Mouse (Mus musculus) megakaryocyte-erythroid progenitor cell, adult 5-6 weeks (primary cell): ENCODE results near the gene Pde1c. TPM values are rescaled to one million over a fixed set of nuclear protein-coding genes. Genes with fewer than 3 reads are reported as not detected.

Source experiments
- ATAC-seq: replicated peaks from 2 replicates; pipeline ENCODE4 v1.8.0; 2016; ENCODE audit warnings: mild to moderate bottlenecking, inconsistent platforms; ENCODE audit not compliant: severe bottlenecking, poor library complexity, low FRiP score, low TSS enrichment
- total RNA-seq, 2 experiments: library from RNA; stranded (forward) in 1 of 2; stranded (reverse) in 1 of 2; fragments of 200-1000, 215-1000 nt in 1 of 2; fragments of >200 nt in 1 of 2; fragmentation: Nextera tagmentation in 1 of 2; gene quantifications; 2 replicates each; pipeline ENCODE4 v1.2.3; 2014 to 2017

The Pde1c gene
- total RNA-seq, 2 experiments from 2014 or later: 0.96 TPM; not detected in 1

DNA sequence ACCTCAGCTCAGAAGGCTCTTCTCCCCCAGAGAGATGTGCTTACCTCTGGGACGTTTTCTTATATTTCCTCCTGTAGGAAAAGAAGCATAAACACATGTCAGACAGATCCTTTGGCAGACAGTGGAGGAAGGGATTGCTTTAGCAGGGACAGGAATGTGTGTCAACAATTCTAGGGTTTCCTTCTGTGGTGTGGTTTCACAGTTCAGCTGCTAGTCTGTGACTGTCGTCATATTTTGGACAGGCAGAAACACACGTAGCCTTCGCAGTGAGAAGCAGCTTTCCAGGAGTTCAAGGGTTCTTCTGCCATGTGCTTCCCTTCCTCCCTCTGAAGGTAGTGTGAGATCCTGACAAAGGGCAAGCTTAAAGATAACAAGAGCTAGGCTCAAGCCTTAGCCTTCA is 223.8 kb downstream of the Pde1c start:
- ATAC-seq: no peak

DNA sequence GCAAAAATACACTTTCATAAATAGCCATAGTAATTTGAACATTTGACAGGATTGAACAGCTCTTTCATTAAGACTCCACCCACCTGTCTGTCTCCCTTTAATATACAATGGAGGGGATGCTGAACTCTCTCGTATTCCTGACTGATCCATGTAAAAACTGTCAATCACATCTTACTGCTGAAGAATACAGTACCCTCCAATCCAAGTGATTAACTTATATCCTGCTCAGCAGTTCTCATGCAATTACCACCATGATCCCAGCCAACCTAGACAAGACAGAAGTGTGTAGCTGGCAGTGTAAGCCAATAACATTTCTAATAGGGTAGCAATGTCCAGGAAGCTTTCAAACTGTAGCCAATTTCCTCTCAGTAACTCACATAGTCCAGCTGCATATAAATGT is 226.9 kb downstream of the Pde1c start:
- ATAC-seq: no peak

DNA sequence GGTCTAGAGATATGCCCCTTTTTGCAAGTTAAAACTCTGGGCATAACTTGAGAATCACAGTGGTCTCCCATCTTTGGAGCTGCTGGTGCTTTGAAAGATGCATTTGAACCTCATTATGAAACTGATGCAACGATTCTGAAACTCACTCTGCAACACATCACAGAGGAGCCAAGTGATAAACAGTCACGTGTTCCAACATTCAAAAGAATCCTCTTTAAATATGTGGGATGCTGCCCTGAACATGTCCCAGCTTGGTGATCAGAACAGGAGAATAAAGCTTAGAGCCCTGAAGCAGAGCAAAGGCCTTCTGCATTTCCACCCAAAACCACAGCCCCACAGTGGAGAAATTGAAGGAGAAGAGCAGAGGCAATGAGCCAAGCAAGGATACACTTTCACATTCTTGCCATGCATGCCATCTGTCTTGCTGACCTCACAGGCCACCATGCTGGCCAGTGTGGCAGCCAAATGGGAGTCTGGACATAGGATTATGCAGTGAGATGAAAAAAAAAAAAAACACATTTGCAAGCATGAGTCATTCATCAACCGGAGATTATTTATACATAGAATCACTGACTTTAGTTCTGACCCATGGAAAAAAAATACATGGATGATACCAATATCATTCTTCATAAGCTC is 233.0 kb downstream of the Pde1c start:
- no peak for ATAC-seq

DNA sequence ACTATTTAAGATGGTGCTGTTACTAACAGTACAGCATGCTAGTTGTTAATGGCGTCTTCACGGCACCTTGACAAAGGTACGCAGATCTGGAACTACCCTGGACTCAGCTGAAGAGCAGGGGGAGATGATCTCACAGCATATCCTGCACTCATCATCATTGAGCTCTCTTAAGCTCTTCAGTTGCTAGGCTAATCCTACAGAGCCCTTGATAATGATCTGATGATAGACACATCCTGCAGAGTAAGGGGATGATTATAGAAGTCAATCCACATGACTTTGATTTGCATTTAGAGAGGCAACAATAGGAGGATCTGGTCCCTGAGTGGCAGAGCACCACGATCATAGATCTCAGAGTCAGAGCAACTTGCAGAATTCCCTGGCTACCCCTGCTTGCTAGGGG is 236.8 kb downstream of the Pde1c start:
- ATAC-seq: no peak

DNA sequence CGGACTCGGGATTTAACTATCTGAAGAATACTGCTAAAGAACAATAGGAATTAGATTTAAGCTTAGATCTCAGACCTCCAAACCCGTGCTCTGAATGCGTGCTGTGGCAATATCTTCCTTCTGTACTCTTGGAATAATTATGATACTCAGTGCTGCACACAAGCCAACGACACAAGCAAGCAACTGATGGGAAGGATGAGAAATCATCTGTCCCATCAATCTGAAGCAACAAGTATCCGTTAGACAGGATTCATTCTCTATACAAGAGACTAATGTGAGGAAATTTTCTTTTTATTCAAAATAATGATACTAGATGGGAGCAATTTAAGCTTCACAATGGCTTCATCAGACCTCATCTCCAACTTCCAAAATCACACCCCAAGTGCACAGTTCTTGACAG is 237.5 kb downstream of the Pde1c start:
- no peak for ATAC-seq

DNA sequence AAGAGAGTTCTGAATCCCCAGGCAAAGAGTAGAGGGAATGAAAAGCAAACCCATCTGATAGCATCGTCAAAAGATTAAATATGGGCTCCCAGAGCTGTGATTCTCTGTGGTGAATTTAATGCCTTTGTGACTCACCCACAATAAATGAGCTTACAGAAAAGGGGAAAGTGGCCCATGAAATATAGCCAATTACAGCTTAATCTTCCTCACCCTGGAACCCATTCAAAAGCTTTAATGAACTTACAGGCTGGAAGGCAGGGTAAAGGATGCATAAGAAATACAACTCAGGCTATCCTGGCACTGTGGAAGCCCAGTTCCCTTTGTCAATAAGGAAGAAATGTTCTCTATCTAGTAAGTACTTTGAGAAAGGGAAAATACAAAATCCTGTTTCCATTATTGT is 240.8 kb downstream of the Pde1c start:
- ATAC-seq: no peak

DNA sequence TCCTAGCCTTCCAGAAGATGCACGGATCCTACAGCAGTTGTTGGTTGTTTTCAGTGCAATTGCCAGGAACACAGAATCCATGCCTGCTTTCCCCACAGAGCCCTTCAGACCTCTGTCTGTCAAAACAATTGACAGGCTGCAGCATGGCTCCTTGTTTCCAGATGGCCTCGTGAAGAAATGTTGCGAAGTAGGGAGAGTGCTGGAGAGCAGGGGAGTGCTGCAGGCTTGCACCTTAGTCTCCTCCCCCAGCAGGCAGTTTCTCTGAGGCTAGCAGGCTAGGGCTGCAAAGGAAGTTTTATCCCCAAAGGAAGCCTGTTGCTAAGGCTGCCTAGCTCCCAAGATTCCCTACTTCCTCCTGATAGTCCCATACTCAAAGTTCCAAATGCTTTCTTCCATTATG is 246.1 kb downstream of the Pde1c start:
- no peak for ATAC-seq

DNA sequence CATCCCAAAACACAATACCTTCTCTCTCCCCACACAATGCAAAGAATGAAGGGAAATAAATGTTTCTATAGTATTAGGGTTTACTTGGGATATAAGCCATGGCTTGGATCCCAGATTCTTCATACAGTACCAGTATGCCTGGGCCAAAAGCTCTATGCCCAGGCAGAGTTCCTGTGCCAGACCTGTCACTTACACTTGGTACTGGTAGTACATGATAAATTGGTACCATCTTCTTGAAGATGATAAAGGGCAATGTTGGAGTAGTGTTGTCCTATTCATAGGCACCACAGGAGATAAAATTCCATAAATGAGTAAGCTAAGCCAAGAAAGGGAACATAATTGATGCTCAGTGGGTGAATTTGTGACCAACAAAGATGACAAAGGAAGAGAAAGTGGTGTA is 258.6 kb downstream of the Pde1c start:
- no peak for ATAC-seq

DNA sequence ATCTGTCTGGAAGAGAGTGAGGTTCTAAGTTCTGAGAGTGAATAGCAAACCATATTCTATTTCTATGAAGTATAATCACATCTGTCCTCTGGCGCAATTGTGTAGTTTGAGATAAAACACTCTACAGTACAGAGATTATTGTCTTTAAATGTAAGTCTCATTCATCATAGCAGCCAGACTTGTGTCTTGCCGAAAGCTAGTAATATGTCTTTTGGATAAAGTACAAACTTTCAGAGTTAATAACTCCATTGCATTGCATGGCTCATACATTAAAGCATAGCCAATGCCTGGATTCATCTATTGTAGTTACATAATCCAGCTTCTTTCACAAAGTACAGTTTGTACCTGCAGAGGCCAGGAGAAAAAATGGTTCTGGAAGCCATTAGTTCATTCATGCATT is 262.8 kb downstream of the Pde1c start:
- no peak for ATAC-seq

DNA sequence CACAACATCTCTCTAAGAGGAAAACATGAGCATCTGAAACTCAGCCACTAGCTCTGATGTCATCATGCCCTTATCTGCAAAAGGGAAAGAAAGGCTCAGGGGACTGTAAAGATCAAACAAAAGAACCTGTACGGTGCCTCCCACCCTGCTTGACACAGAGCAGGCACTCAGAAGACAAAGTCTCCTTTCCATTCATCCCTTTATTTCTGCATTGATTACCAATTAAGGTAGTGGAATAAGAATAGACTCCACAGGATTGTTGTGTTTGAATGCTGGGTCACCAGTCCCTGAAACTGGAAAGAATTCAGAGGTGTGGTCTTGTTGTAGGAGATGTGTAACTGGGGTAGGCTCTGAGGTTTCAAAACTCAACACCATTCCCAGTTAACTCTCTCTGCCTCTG is 276.7 kb downstream of the Pde1c start:
- ATAC-seq: no peak

DNA sequence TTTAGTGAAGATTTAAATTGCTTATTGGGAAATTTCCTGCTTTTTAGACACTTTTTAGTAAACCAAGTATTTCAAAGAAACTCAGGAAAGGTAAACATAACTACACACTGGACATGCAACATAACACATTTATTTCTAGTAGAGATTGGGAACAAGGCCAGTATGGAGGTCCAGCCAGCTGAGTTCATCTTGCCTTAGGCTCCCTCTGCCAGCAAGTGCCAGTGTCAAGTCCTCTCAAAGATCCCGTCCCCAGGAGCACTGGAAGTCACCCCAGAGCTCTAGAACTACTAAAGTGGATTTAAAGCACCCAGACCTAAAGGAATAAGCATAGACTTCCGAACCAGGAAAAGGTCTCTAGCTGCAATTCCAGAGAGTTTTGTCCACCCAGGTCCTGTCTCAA is 279.6 kb downstream of the Pde1c start:
- ATAC-seq: no peak

DNA sequence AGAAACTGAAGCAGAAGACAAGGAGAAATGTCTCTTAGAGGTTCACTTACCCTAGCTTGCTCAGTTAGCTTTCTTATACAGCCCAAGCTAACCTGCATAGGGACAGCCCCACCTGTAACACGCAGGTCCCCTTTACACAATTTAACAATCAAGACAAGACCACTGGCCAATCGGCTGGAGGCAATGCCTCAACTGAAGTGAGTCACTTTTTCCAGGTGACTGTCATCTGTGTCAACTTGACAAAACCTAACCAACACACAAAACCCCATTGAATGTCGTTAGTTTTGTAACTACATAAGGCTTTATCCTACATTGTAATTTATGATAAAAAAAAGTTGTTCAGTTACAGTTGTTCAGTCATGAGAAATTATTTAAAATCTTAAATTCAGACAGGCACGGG is 284.1 kb downstream of the Pde1c start:
- ATAC-seq: no peak

DNA sequence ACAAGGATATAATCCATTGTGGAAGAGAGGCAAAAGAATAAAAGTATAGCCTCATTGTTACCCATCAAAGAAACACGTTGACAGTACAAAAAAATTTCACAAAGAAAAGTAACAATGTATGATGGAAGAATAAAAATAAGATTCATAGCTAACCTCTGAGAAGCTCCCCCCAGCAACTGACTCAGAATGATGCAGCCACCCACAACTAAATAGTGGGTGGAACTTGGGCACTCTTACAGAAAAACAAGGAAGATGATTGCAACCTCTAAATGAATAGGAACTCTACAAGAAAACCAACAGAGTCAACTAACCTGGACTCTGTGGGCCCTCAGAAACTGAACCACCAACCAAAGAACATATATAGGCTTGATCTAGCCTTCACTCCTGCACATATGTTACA is 293.4 kb downstream of the Pde1c start:
- no peak for ATAC-seq

DNA sequence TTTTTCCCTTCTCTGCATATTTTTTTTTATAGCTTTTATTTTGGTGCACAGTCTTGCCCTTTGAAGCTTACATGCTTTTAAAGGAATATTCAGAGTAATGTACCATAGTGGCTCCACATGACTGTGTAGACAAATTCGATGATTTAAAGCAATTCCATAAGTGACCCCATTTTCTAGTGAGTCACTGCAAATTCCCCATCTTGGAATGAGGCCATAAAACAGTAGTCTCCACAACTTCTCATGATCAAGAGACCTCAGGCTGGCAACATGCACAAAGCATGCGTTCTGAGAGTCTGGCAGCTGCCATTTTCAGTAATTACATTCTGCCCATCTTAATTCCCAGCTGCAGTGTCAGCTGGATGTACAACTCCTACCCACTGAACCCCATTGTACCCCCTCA is 297.2 kb downstream of the Pde1c start:
- ATAC-seq: no peak

DNA sequence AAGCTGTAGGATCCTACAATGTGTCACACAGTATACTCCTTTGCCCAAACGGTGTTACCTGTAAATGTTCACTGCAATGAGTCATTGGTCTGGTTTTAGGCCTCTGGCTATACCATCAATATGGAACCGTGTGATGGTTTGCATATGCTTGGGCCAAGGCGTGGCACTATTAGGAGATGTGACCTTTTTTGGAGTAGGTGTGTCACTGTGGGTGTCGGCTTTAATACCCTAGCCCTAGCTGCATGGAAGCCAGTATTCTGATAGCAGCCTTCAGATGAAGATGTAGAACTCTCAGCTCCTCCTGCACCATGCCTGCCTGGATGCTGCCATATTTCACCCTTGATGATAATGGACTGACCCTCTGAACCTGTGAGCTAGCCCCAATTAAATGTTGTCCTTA is 304.4 kb downstream of the Pde1c start:
- ATAC-seq: no peak

DNA sequence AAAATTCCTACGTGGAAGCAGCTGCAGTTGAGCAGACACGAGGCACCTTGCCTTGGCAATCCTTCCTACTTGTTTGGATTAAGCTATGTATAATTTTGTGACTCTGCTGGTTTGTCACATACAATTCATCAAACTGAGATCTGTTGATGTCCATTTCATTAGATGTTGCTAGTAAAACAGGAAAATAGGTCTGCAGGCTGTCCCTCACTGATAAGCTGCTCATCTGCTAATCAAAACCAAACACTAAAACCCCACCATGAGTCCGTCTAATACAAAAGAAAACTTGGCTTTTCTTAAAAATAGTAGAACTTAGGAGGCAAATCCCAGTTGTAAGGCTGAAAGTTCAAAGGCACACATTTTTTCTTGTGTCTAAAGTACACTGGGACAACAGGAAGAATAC is 308.8 kb downstream of the Pde1c start:
- ATAC-seq: peak; percentile 85

DNA sequence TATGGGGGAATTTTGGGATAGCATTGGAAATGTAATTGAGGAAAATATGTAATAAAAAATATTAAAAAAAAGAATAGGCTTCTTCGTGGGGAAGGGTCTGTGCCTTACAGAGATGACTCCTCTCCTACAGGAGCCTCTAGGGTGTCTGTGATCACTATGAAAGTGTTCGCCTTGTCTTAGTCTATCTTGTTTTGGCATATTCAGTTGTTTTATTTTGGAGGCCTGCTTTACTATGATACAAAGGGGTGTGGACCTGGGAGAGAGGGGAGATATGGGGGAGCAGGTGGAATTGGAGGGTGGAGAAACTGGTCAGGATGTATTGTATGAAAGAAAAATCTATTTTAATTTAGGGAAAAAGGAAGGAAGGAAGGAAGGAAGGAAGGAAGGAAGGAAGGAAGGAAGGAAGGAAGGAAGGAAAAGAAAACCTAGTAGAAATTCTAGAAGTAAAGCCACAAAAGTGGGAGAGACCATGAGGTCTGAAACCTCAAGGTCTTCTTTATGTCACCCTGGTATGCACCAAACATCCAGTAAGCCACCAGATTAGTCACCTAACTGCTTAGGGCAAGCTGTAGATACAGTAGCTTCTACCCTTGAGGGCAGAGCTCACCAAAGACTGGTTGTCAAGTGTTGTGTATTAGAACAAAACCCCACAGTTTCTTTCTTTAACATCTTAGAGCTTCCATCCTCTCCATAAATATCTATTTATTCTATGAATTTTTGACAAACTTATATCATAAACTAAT is 311.2 kb downstream of the Pde1c start:
- ATAC-seq: peak; percentile 74

DNA sequence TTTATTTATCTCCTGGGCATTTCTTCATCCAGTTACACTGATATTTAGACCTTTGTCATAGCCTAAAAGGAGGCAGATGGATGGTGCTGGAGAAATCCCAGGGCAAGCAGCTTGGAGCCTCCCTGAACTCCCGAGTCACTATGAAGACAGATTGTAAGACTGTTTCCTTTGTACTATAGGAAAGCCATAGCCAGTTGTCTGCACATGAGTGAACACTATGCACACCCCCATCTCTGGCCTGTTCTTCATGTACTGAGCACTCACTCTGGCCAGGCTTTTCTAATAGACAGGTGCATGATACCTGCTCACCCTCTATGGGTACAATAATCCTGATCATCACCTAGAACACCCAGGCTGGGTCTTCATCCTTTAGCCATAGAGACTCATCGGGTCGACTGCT is 318.8 kb downstream of the Pde1c start:
- ATAC-seq: no peak

DNA sequence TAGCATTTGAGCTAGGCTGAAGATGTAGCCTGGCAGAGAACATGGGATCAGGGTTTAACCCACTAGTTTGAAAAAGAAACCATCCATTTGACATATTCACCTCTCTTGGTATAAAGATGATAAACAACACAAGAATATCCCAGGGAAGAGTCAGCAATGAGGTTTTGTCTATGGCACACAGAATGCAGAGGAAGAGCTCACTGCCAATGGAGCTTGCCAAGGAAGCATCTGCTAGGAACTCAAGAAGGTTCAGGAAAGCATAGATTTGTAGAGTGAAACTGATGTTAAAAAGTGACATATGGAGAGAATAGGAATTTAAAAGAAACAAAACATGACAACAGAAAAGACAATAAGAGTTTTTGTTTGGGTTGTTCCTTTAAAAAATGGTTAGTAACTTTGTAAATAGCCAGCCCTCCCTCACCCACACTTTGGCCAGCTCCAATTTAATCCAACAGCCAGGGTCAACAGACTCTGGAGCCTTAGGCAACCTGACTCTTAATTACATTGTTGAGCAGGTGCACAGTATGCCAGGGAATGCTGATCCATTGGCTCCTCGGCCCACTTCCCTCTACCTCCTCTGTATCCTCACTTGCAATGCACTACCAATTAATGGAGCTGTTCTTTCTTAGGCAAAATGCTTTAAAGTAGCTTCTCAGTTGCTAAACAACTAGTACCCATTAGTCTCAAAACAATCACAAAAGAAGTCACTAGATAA is 377.3 kb downstream of the Pde1c start:
- no peak for ATAC-seq

DNA sequence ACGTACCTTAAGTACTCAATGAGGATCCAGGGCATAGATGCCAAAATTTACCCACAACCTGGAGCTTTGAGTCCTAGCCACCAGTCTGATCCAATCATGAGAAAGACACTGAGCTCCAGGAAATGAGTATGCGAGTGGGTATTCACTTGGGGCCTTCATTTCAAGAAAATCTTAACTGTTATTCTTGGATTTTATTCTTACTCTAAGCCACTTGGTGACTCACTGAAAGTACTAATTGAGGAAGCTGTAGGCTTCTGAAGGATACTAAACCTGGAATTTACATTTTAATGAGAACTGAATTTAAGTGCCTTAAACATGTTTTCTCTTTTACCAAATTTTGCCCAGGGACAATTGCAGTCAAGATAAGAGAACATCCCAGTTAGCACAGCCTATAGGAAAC is 392.4 kb downstream of the Pde1c start:
- no peak for ATAC-seq

DNA sequence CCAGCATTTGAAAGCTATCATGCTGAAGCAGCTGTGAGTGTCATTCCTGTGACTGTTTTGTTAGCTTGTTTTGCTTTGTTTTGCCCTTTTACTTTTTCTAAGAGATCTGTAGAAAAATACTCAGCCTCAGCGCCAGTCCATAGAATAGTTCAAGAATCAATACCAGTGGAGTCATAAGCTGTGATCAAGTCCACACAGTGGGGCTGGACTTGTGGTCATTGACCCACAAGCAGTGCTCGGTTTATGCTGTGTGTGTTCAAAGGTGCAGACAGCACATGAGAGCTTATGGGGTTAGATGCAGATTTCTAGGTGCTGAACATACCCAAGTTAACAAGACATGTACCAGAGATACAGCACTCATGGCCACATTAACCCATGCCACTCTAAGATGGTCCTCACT is 396.7 kb downstream of the Pde1c start:
- ATAC-seq: no peak
